Mouse (Mus musculus): ENCODE results near the gene Aebp2.
"Not testable (repeated sequence)": the region's sequence is repeated elsewhere in the genome, so short reads cannot be mapped to it uniquely, and the experiment has no call there.

Gene Aebp2

GRCm38 (mm10) chr6:140622391-140623225 is at the start of gene Aebp2:
Gene Aebp2 (plus strand): TSS chr6:140622663.
- DNase-seq (ENCODE audit: low spot score in 2 of 2) = peak; percentile 18 to 64

GRCm38 (mm10) chr6:140574943-140575342 is 47.5 kb upstream of the Aebp2 start:
- no peak for DNase-seq (ENCODE audit: low spot score in 2 of 2)

- no peak for DNase-seq (ENCODE audit: low spot score in 2 of 2)
These were observed 46.3 kb upstream of the Aebp2 start for GRCm38 (mm10) chr6:140576133-140576532.

- DNase-seq (ENCODE audit: low spot score in 2 of 2) = no peak
These were observed 45.3 kb upstream of the Aebp2 start for GRCm38 (mm10) chr6:140576961-140577821.

- no peak for DNase-seq (ENCODE audit: low spot score in 2 of 2)
These were observed 44.7 kb upstream of the Aebp2 start for GRCm38 (mm10) chr6:140577822-140578170.

- DNase-seq (ENCODE audit: low spot score in 2 of 2) = not testable (repeated sequence)
These were observed 43.5 kb upstream of the Aebp2 start for GRCm38 (mm10) chr6:140578985-140579384.

GRCm38 (mm10) chr6:140580170-140580569 is 42.3 kb upstream of the Aebp2 start:
- DNase-seq (ENCODE audit: low spot score in 2 of 2) = no peak

GRCm38 (mm10) chr6:140586714-140587259 is 35.7 kb upstream of the Aebp2 start:
- no peak for DNase-seq (ENCODE audit: low spot score in 2 of 2)

GRCm38 (mm10) chr6:140591331-140591730 is 31.1 kb upstream of the Aebp2 start:
- DNase-seq (ENCODE audit: low spot score in 2 of 2) = no peak

- no peak for DNase-seq (ENCODE audit: low spot score in 2 of 2)
These were observed 29.8 kb upstream of the Aebp2 start for GRCm38 (mm10) chr6:140592713-140593112.

GRCm38 (mm10) chr6:140593420-140594170 is 28.9 kb upstream of the Aebp2 start:
- no peak for DNase-seq (ENCODE audit: low spot score in 2 of 2)

GRCm38 (mm10) chr6:140595551-140595950 is 26.9 kb upstream of the Aebp2 start:
- DNase-seq (ENCODE audit: low spot score in 2 of 2) = not testable (repeated sequence)

GRCm38 (mm10) chr6:140597381-140598329 is 24.8 kb upstream of the Aebp2 start:
- DNase-seq (ENCODE audit: low spot score in 2 of 2) = no peak

- no peak for DNase-seq (ENCODE audit: low spot score in 2 of 2)
These were observed 23.9 kb upstream of the Aebp2 start for GRCm38 (mm10) chr6:140598516-140598915.

- no peak for DNase-seq (ENCODE audit: low spot score in 2 of 2)
These were observed 23.1 kb upstream of the Aebp2 start for GRCm38 (mm10) chr6:140599337-140599736.

- DNase-seq (ENCODE audit: low spot score in 2 of 2) = not testable (repeated sequence)
These were observed 21.8 kb upstream of the Aebp2 start for GRCm38 (mm10) chr6:140600671-140601070.

GRCm38 (mm10) chr6:140601175-140601574 is 21.3 kb upstream of the Aebp2 start:
- no peak for DNase-seq (ENCODE audit: low spot score in 2 of 2)

- no peak for DNase-seq (ENCODE audit: low spot score in 2 of 2)
These were observed 19.1 kb upstream of the Aebp2 start for GRCm38 (mm10) chr6:140603228-140603944.

GRCm38 (mm10) chr6:140605173-140605572 is 17.3 kb upstream of the Aebp2 start:
- not testable (repeated sequence) for DNase-seq (ENCODE audit: low spot score in 2 of 2)

GRCm38 (mm10) chr6:140605732-140606131 is 16.7 kb upstream of the Aebp2 start:
- DNase-seq (ENCODE audit: low spot score in 2 of 2) = no peak
